Mouse (Mus musculus): ENCODE measurements around the gene Ugdh. TPM values are rescaled to one million over a fixed set of nuclear protein-coding genes. Genes with fewer than 3 reads are reported as not detected.
"Not testable (repeated sequence)": the region's sequence is repeated elsewhere in the genome, so short reads cannot be mapped to it uniquely, and the experiment has no call there.

The Ugdh gene
- 10 to 100 TPM; 11.0 to 14.7 TPM for polyA plus RNA-seq (2017; shearing (Covaris generic))

DNA sequence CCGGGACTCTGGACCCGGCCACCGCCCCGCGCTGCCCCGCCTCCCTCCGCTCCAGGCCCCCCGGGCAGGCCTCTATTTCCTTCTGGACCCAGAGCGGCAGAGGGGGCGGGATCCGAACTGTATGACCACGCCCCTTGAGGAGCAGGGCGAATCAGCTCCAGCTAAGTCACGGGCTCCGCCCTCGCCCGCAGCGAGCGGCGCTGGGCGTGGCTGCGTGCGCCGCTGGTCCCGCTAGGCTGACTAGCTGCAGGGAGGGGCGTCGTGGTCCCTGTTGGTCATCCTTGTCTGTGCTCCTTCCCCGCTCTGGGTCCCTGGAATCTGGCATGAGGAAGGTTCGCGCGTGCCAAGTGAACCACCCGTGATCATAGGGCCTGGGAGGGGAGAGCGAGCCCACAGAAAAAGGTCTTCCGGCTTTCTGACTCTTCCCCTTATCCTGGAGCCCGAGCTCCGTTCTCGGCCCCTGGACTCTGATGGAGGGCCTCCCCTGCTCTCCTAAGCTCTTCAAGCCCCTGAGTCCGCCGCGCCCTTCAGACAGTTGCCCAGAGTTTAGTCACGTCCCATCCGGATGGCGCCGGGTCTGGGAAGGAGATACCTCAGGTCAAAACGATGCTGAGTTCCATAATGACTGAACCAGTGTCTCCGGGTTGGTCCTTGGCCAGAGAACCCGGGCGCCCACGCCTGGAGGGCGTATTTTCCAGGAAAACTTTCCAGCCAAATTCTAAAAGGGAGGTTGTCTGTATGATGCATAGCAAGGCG is at the start of gene Ugdh:
Gene Ugdh, minus strand, starts transcription at position 144 of the 756 bp plus-strand sequence.
- peak; percentile 97 for ATAC-seq

DNA sequence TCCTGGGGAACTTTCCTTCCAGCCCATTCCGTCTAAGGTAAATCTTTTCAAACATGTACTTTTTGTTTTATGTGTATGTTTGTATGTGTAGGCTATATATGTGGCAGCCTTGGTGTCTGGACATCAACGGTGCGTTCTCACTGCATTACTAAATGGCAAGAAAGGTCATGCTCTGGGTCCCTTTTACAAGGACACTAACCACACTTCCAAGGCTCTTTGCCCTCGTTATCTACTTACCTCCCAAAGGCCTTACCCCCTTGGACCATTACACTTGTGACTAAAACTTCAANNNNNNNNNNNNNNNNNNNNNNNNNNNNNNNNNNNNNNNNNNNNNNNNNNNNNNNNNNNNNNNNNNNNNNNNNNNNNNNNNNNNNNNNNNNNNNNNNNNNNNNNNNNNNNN is 47.2 kb upstream of the Ugdh start:
- ATAC-seq, result no peak

DNA sequence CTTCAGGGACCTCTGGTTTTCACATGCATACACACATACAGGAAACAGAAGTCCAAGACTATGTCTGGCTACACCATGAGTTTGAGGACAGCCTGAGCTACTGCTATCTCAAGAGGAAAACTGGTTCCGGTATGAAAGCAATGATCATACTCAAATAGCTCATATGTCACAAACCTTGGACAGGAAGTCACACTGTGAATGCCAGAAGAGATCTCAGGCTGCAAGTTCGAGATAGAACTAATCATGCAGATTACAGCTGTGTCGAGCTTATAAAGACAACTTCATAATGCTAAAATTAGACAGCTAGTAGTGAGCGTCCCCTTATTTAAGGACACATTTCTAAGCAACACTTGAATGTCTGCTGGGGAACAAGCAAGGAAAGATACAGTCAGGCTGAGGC is 44.8 kb upstream of the Ugdh start:
- ATAC-seq, result no peak

DNA sequence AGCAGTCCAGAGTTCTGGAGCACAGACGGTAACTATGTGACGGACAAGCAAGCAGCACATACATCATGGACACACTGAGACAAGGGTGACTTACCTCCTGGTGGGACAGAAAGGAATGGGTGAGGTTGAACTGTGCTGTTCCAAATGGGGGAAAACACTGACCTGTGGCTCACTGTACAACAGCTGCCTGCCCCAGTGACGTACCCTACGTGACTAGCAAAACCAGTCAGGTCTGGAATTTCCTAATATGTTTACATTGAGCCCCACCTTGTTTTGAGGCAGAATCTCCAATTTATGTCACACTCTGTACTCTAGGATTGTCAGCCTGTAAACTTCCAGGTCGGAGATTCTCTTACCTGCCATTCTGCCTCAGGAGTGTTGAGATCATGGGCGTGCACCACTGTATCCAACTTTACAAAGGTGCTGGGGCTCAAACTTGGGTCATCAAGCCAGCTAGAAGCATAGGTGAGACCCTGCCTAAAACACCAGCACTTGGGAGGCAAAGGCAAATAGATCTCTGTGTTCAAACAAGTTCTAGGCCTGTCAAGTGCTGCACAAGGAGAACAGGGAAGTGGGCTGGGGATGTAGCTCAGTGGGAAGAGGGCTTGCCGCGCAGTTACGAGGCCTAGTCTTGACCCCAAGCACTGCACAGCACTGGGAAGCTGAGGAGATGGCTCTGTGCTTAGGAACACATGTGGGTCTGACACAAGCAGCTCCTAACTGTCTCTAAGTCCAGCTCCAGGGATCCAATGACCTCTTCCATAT is 44.1 kb upstream of the Ugdh start:
- ATAC-seq, result no peak

DNA sequence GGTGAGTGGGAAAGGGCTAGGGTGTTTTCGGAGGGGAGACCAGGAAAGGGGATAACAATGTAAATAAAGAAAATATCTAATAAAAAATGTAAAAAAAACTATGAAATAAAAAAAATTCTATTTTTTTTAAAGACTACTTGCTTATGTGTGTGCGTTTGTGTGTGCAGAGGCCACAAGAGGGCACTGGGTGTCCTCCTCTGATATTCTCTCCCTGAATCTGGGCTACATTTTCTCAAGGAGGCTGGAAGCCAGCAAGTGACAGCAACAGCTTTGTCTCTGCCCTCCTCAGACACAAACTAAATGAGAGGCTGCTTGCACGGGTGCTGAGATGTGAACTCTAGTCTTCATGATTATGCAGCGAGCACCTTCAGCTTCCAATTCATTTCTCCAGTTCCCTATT is 42.5 kb upstream of the Ugdh start:
- no peak for ATAC-seq

DNA sequence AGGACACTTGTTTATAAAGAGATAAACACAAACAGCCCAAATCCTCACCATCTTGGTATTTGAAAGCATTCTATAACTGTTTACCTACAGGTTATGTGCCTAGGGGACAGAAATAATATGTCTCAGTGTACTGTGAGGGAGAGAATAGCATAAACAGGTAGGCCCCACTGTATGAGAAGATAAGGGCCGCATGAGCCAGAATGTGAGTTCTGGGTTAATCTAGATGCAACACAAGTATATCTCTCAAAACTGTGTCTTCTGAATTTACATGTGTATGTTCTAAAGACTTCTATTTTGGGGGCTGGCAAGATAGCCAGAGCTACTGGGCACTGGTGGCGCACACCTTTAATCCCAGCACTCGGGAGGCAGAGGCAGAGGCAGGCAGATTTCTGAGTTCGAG is 41.0 kb upstream of the Ugdh start:
- ATAC-seq, result not testable (repeated sequence)

DNA sequence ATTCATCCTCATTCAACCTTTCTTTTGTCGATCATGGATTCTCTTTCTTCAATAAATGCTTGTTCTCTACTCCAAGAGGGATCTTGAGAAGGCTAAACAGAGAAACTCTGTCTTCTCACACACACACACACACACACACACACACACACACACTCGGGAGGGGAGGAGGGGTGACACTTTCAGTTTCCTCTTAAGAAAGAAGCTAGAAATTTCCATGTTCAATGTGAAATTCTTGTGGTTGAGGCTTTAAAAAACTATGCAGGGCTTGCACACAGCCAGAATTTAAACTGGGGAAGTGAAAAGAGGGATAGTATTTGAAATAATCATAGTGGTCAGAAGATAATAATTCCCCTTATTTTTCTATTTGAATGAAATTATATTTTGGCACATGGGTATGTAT is 40.1 kb upstream of the Ugdh start:
- no peak for ATAC-seq

DNA sequence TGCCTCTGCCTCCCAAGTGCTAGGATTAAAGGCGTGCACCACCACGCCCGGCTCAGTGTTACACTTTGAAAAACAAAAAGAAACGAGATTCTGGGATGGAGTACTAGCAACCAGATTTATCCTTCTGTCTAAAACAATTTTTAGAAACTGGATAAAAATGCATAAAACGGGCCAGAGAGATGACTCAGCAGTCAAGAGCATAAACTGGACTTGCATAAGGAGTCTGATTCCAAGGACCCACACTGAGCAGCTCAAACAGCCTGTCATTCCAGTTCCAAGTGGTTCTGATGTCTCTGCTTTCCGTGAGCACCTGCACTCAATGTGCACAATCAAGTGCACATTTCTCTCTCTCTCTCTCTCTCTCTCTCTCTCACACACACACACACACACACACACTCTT is 34.0 kb upstream of the Ugdh start:
- no peak for ATAC-seq

DNA sequence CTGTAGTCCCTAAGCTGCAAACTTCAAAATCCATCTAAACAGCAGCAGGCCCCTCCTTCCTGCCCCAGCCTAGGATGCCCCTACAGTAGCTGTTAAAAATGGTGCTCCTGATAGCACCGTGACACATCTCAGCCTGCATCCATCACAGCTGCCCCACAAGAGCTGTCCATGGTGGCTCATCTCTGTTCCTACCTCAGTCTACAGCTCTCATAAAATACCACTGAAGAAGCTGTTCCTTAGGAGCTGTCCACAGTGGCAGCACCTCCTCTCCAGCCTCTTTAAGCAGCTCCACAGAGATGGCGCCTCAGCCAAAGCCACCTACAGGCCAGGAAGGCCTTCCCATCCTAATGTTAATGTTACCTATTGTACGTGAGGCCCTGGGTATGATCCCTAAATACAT is 31.2 kb upstream of the Ugdh start:
- ATAC-seq, result no peak

DNA sequence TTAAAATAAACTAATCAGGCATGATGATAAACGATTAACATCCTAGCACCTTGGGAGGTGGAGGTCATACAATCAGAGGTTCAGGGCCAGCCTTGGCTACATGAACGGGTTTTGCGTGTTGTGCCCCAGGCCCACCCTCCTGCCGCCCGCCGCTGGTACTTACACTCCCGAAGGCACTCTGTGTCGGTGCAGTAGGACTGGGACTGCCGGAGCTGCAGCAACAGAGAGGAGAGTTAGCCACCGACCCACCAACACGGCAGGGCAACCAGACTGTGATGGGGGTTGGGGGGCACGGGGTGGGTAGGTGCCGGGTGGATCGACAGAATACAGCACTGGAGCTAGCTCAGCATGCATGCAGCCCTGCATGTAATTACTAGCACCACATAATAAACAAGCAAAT is 24.6 kb upstream of the Ugdh start:
- ATAC-seq, result no peak

DNA sequence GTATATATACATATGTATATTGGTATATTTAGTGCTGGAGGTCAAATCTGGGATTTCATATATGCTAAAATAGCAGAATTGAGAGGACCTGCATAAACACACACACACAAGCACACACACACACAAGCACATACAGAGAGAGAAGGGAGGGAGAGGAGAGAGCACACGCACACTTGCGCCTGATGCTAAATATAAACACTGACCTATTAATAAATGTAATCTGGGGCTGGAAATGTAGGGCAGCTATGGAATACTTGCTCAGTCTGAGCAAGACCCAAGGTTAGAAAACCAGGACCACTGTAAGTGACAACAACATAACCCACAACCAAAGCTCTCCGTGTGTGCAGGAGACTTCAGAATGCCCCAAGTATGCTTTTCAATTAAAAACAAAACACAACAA is 23.7 kb upstream of the Ugdh start:
- ATAC-seq, result no peak

DNA sequence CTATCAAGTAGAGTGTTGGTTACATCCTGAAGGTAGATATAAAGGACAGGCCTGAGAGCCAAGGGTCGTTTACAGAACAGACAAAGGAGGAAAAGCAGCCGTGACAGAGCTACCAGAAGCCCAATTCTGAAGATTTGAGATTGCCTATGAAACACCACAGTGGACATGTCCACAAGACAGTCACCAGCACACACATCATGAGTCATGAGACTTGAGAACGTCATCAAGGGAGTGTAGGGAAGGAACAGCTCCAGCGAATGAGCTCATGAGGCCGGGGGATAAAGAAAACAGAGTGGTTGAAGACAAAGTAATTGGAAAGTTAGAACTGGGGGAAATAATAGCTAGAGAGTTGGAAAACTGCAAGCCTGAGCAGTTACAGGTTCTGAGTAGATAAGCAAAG is 22.1 kb upstream of the Ugdh start:
- ATAC-seq, result no peak

DNA sequence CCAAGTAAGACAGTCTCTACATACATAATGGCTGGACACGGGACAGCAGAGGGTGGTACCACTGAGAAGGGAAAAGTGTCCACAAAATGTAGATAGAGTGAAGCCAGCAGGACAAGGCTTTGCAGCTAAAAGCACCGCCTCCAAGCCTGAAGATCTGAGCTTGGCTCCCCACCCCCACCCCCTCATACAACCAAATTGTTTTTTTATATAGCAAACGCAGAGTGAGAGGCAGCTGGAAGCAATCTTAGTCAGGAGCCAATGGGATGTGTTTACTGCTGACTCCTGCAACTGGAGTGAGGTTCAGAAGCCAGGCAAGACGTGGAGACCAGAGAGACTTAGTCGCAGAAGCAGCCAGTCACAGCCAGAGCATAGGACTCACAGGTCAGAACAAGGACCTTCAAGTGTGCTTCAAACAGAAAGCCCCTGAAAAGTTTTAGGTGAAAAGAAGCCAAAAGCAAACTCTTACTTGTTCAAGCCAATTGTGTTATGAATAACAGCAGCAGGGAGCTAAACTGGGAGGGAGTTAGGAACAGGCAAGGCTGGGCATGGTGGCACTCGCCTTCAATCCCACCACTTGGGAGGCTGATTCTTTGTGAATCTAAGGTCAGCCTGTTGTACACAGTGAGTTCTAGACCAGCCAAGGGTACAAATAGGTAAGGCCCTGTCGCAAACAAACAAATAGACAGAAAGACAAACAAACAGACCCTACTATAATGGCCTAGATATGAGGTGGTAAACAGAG is 21.5 kb upstream of the Ugdh start:
- no peak for ATAC-seq

DNA sequence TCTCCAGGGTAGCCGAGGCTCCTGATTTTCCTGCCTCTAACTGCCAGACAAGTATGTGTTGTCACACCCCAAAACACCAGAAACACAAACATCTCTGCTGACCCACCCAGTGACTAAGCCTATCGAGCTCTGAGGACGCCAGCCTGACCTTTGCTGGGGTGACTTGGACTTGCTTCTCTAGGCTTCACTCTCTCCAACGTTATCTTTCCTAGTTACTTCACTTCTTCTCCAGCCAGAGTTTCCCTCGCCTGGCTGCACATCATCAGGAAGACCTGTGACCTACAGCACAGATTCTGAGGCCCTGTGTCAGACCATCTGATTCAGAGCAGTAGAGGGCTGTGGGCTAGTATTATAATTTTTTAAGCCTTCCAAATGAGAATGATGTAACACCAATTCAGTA is 19.0 kb upstream of the Ugdh start:
- no peak for ATAC-seq

DNA sequence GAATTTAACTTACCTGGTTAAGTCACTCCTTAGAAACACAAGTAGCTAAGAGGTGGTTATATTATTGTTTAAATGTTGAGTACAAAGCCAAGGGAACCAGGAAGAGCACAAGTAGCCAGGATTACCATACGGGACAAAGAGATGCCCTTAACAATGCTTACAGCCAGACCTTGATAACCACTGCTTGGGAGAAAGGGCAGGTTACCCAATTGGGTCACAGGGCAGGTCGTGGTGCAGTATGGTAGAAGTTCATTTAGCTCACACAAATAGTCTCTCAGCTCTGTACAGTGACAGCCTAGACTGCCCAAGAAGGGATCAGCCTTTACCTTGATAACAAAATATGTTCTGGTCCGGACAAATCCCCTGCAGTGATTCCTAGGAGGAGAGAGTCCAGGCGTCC is 13.2 kb upstream of the Ugdh start:
- no peak for ATAC-seq

DNA sequence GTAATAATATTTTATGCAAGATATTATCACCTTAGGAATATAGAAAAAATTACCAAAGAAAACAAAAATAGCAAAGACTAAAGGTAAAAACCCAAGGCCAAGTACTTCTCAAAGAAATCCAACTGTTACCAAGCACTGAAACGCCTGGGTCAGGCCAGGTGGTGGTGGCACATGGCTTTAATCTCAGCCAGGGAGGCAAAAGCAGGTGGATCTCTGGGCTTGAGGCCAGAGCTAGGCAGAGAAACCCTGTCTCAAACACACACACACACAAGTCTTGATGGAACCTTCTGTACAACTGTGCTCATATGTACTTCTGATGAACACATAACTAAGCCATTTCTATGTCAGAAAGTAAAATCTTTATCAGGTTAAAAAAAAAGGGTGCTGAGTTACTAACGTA is 12.1 kb upstream of the Ugdh start:
- no peak for ATAC-seq

DNA sequence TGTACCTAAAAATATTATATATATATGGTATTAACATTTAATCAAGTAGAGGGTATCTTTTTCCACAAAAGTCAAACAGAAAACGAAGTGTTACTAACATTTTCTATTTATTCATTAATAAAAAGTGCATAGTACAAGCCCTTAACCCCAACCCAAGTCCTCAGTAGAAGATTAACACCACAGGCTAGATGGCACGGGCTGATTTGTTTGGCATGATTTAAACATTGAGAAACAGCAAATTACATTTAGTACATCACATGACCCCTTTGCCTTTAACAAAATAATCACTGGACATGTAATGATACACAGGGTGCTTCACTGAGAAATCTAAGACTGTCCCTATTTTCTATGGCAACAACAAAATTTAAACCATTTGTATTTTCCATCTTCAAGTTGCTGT is 11.0 kb upstream of the Ugdh start:
- no peak for ATAC-seq

DNA sequence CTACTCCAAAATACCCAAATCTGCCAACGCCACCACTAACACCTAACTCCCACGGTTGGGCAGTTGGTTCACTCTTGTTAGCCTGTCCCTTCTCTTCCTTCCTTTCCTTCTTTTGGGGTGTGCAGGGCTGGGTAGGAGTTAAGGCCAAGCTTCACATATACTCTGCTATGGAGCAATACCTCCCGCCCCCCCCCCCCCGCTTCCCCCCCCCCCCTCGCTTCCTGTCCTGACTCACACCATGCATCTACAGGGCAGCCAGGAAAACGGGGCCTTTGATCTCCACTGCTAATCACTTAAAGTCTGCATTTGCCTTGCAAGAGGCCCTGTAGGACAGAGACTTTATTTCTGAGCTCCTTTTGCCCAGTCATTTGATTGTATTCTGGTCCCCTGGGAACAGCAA is 9.2 kb upstream of the Ugdh start:
- no peak for ATAC-seq

DNA sequence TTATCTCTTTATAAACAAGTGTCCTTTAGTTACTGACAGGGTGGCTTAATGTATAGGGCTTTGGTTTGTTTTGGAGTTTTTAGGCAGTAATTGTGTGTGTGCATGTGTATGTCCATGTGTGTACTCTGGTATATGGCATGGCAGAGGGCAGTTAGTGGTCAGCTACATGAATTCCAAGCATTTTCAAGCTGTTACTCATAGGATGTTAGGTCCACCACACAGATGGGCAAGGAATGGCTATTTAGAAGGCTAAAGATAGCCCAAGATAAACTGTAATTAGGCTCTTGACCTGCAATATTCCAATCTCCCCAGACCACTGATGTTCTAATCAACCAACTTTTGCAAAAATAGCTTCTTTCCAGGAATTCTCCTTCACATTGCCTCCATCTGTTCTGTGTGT is 2.3 kb upstream of the Ugdh start:
- no peak for ATAC-seq

DNA sequence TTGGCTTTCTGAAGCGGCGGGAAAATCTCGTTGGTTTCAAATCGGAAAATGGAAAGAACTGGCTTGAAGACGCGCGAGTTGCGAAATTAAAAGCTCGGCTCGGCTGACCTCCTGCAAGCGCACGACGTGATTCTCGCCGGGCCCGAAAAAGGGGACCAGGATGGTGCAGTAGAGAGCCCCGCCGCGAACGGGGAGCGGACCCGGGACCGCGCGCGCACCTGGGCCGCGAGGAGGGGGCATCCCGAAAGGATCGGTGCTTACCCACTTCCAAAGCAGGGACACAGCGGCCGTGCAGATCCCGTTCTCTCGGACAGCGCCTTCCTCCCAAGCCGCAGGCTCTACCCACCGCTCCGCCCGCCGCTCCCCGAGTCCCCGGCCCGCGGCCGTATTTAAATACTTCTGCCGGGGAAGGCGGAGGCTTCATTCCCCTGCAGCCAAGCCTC is 365 bp downstream of the Ugdh start:
- ATAC-seq, result no peak

DNA sequence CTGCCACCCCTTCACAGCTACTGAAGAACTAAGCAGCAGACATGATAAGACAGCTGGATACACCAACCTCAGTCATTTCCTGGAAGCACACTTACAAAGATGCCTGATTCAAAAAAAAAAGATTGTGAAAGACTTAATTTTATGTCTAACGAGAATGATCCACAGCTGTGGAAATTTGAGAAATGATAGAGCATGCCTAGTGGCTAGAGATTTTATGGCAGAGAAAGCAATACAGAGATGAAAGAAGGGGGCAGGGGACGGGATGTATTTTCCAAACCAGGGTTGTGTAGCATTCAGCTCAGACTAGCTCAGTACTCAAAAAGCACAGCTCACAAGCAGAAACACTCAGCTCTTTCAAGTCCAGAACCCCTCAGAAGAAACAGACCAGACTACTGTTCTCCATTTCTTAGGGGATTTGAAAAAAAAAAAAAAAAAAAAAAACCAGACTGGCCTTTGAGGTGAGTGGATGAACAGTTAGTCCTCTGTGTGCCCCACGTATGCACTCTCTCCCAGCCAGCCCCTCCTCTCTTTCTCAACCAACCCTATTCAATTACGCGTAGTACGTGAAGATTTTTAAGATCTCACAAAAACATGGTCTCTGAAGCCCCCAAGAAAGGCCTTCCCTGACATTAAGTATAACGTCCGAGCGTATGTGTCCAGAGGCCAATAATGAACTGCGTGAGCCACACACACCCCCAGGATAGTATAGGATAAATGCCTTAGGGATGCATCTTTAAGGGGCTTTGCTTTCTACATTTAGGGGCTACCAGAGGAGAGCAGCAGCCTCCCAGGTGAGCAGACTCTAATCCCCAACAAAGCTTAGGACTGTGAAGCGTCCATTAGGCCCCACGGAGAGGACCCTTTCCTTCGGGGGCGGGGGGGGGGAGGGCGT is 1.0 kb downstream of the Ugdh start:
- ATAC-seq, result no peak

DNA sequence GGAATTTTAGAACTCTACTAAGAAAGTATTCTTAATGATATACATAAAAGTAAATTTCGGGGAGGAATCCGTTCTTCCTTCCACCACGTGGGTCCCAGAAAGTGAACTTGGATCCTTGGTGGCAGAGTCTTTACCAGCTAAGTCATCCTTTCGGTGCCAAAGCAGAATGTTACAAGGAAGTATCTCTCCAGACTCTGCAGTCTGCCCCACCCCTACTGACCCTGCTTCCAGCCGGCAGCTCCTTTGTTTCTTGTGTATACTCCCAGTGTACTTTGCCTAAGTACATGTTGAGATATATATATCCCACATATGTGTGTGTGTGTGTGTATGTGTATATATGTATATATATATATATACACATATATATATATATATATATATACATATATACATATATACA is 6.3 kb downstream of the Ugdh start:
- no peak for ATAC-seq

DNA sequence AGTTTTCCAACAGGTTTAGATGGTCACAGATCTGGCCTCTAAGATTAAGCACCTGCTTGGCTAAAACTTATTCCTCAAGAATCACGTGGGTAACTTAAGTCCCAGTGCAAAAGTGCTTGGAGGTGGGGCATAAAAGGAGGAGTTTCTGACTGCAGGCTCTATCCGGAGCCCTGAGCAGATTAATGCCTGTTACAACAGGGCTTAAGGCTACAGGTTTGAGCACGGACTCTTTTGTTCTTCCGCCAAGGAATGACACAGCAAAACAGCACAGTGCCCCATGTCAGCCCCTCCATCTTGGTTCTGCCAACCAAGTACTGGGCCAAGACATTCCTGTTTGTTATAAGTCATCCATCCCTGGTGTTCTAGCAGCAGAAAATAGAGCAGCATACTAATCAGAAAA is 7.4 kb downstream of the Ugdh start:
- ATAC-seq, result no peak
